Mouse (Mus musculus) testis, adult 2 months (tissue): ENCODE measurements around the gene Cenpl.

ENCODE experiments used
- CTCF ChIP-seq: fragments of 200-500 bp; IDR thresholded peaks from 2 replicates; pipeline ENCODE4 v1.5.1; 2012; ENCODE audit warnings: low read depth, mild to moderate bottlenecking, inconsistent platforms, low read length, moderate library complexity; ENCODE audit not compliant: control insufficient read depth, insufficient read depth, insufficient replicate concordance
- POLR2A ChIP-seq: fragments of 200-500 bp; IDR thresholded peaks from 2 replicates; pipeline ENCODE4 v1.6.1; 2012; ENCODE audit warnings: low read depth, mild to moderate bottlenecking, inconsistent platforms, low read length, moderate library complexity; ENCODE audit not compliant: control insufficient read depth

DNA sequence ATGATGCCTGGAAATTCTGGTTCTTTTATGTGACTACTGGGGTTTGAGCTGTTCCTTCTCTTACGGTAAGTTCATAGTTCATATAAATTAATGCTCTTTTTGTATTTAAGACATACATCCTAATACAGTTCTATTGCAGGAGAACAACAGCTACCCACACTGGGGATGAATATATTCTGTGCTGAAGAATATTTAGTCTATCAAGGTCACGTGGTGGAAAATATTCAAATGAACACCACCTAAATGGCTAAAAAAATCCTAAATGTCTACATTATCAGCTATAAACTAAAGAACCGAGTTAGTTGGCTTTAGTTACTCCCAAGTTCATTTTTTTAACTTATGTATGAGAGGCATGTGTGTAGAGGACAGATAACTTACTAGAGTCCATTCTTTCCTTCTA, 40.5 kb upstream of the Cenpl start:
- TF ChIP-seq CTCF: no peak
- TF ChIP-seq POLR2A: no peak
